Mouse (Mus musculus) embryo, embryonic 10 days (tissue): Measurements from ENCODE around the gene Gdap2.

Experiments used
- DNase-seq: peaks from one replicate; pipeline ENCODE4 v3.0.0-alpha.2; 2015; ENCODE audit warnings: low spot score

Gdap2 gene

DNA sequence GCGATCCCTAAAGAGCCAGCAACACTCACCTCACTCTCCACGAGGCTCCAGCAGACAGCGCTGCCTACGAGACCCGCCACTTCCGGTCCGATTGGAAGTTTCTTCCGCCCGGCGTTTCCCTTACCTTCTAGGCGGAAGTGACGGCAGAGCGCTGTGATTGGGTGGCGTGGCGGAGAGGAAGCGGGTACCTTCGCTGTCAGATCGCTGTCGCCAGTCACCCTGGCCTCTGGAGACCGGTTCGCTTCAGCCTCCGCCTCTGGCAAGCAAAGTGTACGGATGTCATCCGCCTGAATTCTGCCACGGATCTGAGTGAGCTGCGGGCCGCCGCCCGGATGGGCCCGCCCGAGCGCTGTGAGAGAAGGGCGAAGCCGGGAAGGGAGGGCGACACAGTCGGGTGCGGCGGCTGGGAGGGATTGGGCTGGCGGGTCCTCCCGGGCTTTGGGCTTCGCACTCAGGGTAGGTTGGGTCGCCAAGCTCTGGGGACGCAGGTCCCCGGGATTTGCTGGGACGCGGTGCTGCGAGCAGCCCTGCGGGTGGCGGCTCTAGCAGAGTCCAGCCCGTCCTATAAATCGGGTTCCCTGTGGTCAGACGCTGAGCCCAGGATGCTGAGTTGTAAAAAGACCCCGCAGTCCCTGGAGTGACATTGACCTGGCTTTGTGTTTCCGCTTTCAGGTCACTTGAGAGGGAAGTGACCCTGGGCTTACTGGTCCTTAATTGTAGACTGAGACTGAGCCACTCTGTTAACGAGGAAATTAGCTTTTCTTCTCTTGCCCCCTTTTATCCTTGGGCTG is at the start of gene Gdap2, which contains the start of gene Wdr3:
TSS of gene Gdap2 (plus strand) at position 67 of the 791 bp plus-strand sequence.
TSS of gene Wdr3 (minus strand) at position 93 of the 791 bp plus-strand sequence.
- DNase-seq: peak; percentile 98

- no peak for DNase-seq
Measured at GRCm38 (mm10) chr3:100118681-100119080, 43.5 kb upstream of the Gdap2 start.

DNA sequence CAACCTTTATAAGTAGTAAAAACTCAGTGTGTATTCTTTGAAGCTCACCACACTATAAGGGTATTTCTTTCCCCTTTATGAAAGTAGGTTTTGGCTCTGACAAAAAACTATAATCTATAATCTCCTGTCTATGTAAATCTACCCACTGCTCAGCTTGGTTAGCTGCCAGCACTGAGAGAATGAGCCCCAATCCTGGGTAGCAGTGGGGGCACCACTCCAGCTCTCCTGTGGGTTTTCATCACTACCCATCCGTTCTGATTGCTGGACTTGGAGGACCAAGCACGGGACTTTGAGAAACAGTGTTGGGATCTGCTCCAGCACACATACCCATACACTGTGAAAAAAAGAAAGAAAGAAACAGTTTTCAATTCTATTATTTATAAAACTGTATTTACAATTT is 40.2 kb upstream of the Gdap2 start:
- no peak for DNase-seq

- DNase-seq: no peak
Measured at GRCm38 (mm10) chr3:100122445-100122844, 39.7 kb upstream of the Gdap2 start.

GRCm38 (mm10) chr3:100160682-100161445 is 1.3 kb upstream of the Gdap2 start:
- DNase-seq: no peak

DNA sequence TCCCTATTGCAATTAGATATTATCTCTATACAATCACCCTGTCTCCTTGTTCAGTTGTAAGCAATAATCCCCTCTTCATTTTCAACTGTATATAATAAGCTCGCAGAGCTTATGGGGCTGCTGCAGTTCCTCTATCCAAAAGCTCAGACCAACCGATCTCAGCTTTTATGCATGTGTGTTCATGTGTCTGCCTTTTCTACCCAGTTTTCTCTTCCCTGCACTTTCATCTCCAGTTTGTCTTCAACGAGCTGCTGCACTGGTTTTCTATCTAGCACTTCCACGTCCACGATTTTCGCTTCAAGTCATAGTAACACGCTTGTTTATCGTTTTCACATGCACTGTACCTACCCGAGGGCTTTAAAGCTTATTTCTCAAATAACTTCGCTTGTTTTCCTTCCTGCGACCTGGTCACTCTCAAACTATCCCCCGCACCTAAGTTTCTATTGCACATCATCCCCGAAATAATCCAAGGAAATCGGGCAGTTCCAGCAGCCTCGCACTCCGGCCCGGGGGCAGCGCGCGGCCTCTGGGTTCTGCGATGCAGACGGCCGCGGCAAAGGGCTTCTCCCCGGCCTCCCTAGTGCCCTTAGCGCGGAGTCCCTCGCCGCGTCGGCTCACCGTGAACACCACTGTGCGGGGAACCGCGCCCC is 391 bp upstream of the Gdap2 start:
- no peak for DNase-seq

DNA sequence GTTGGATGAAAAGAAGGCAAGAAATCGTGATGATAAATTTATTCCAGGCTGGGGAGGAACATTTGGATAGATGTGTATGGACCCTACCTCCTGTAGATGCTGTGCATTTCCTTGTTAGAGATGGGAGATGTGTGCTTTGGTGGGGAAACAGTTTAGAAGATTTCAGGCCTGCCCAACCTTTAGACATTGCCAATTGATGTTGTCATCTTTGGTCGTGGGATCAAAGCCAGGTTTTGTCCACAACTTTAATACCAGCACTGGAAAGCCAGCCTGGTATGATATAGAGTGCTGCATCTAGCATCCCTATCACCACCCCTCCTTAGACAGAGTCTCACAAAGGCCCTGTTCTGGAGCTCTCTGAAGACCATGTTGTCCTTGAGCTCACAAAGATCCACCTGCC is 1.4 kb downstream of the Gdap2 start:
- no peak for DNase-seq

DNA sequence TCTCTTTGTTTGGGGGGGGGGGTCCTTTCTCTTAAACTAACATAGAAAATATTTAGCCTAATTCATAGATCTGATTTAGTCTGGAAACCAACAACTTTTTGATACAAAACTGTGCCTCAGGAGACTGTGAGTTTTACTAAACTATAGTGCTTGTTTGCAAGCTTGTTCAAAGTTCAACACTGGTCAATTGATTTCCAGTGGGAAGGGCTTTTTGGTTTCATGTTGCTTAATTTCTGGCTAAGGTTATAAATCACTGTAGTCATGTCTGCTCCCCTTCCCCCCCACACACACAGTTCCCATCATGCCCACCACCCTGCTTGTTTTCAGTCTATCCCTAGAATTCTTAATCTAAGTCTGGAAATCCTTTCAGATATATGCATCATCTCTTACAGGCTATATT is 2.8 kb downstream of the Gdap2 start:
- no peak for DNase-seq

DNA sequence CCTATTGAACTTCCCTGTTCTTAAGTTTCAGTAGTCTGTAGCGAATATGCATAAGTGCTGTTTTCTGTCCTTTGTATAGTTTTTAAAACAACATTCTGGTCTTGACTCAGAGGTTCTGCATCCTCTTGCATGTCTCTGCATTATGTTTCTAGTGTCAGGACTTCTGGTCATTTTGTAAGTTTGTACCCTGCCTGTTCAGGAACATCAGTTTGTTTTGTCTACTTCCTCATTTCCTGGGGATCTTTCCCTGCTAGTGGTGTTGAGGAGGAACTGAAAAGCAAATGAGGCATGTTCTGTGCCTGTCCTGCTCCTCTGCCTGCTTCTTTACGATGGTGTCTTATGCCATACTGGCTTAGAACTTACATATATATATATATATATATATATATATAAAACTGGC is 13.8 kb downstream of the Gdap2 start:
- DNase-seq: no peak

GRCm38 (mm10) chr3:100180471-100180870 is 18.3 kb downstream of the Gdap2 start:
- no peak for DNase-seq

DNA sequence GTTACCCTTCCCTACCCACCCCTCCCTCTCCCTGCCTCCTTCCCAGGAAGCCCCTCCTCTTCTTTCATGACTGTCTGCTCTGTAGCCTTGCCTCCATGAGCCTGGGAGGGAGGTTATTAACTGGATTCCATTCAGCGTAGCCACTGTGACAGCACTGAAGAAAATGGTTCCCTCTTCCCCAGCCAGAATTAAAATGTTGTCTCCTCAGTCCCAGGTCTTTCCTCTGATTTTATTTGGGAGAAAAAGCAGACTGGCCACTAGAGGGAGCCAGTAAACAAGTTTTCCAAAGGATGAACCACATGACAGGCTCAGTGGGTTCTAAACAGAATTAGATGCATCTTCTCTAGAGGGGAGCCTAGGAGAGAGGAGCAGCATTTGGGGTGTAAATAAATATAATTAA is 27.3 kb downstream of the Gdap2 start:
- peak; percentile 80 for DNase-seq

- no peak for DNase-seq
Measured at GRCm38 (mm10) chr3:100189861-100190260, 27.7 kb downstream of the Gdap2 start.

DNA sequence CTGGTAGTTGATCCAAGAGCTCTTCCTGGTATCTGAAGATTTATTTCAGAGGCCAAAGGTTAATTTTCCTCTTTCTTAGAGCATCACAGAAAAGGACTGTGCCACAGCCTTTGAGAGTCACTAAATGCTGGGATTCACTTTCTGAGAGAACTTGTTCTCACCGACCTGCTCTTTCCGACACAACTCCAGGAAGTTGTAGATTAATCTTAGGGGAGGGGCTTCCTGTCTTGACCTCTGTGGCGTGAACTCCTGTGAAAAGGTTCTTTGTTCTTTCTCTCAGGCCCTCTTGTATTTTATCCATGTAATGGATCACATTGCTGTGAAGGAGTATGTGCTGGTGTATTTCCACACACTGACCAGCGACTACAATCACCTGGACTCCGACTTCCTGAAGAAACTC is 32.0 kb downstream of the Gdap2 start:
- DNase-seq: peak; percentile 46

DNA sequence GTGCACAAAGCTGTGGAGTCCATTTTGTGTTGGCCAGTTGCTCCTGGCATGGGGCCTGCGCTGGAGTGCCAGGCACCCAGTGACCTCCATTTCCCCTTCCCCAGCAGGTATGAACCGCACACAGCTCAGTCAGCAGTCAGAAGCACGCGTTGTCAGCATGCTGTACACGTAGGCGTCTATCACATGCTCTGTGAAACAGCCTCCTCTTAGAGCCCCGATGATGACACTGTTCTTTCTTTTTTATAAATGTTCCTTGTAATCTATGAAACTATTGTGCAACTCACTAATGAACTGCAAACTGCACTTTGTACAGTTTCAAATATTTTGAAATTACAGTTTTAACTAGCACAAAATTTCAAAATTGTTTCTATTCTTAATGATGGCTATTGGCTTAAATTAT is 39.4 kb downstream of the Gdap2 start:
- no peak for DNase-seq

GRCm38 (mm10) chr3:100206973-100207372 is 44.8 kb downstream of the Gdap2 start:
- peak; percentile 7 for DNase-seq

- no peak for DNase-seq
Measured at GRCm38 (mm10) chr3:100215469-100215868, 53.3 kb downstream of the Gdap2 start.

DNA sequence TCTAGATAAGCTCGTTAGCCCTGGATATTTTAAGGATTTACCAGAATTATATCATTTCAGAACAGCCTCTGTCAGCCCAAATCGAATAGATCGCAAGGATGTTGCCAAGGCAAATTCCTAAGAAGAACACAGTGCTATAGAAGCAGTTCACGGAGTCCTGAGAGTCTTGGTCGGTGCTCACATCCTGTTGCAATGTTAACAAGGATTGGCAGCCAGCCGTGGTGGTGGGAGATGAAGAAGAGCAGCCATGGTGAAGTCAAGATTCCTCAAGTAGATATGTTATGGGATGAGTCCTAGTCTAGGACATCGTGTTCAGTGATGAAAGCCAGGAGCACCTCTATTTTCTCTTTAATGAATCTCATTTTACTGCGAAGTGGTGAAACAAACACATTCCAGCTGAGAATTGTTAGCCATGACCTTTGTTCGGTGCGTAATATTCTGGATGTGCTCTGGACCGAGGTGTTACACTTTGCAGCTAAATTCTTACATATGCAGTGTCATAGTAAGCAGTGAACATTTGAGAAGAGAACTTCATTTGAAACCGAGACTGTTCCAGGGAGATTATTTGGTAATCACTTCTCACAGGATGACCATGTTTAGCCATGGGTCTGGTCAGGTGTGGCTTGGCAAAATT is 63.3 kb downstream of the Gdap2 start:
- DNase-seq: no peak

GRCm38 (mm10) chr3:100227509-100227908 is 65.3 kb downstream of the Gdap2 start:
- DNase-seq: no peak

- DNase-seq: no peak
Measured at GRCm38 (mm10) chr3:100228981-100229380, 66.8 kb downstream of the Gdap2 start.

DNA sequence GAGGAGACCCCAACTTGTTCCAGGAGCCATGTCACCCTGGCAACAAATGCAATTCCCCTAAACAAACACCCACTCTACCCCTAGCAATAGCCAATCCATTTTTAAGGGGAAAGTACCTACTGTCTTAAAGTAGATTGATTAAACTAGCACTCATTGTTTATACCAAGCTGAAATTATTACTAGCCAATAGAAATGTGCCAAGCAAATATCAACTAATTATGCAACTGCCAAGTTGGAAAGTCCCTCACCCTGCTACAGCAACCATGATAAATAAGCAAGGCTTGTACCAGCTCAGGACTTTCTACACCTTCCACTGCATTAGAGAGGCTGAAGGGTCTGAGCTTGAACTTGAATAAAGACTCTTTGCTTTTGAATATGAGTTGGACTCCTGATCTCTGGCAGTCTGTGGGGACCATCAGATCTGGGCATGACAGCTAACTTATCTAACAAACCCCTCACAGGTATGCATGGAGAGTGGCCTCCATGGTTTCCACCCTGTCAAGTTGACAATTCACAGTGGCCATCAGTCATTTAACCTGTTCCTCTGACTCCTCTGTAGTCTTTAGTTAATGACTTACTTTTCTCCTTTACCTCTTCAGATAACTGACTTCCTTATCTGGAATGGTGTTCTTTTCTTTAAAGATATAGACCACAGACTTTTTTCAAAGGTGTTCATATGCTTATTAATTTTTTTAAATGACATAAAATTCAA is 74.7 kb downstream of the Gdap2 start:
- DNase-seq: no peak

GRCm38 (mm10) chr3:100242230-100242629 is 80.0 kb downstream of the Gdap2 start:
- DNase-seq: no peak
